Mouse (Mus musculus) hindbrain, postnatal 0 days (tissue): ENCODE measurements around the gene Gm8232. TPM values are rescaled to one million over a fixed set of nuclear protein-coding genes. Genes with fewer than 3 reads are reported as not detected.
"Not testable (repeated sequence)": the region's sequence is repeated elsewhere in the genome, so short reads cannot be mapped to it uniquely, and the experiment has no call there.

Experiments
- ATAC-seq: fragments of 200-750 bp; cut with Nextera tagmentation; 2 replicates; pipeline ENCODE4 v1.8.0; 2017; ENCODE audit warnings: mild to moderate bottlenecking, moderate TSS enrichment, moderate library complexity
- DNase-seq: peaks from one replicate; pipeline ENCODE4 v3.0.0-alpha.2; 2015; ENCODE audit warnings: low spot score
- H3K27ac ChIP-seq: fragments of 300-500 bp; sonication (generic); 2 replicates; pipeline ENCODE4 v1.5.1; 2014; ENCODE audit warnings: mild to moderate bottlenecking
- H3K27me3 ChIP-seq: fragments of 300-500 bp; sonication (generic); 2 replicates; pipeline ENCODE4 v1.6.1; 2014; ENCODE audit warnings: low read length, mixed read lengths; ENCODE audit not compliant: insufficient read depth
- H3K36me3 ChIP-seq: fragments of 300-500 bp; sonication (generic); 2 replicates; pipeline ENCODE4 v1.6.1; 2014; ENCODE audit warnings: low read length, mixed read lengths; ENCODE audit not compliant: insufficient read depth
- H3K4me1 ChIP-seq: fragments of 300-500 bp; sonication (generic); 2 replicates; pipeline ENCODE4 v1.6.1; 2014; ENCODE audit warnings: antibody characterized with exemption, low read length, mixed read lengths; ENCODE audit not compliant: insufficient read depth
- H3K4me2 ChIP-seq: fragments of 300-500 bp; sonication (generic); 2 replicates; pipeline ENCODE4 v1.6.1; 2014; ENCODE audit warnings: low read depth, mild to moderate bottlenecking, low read length, moderate library complexity, mixed read lengths
- H3K4me3 ChIP-seq: fragments of 300-500 bp; sonication (generic); 2 replicates; pipeline ENCODE4 v1.5.1; 2014; ENCODE audit warnings: low read length
- H3K9ac ChIP-seq: fragments of 300-500 bp; sonication (generic); replicated peaks from 2 replicates; pipeline ENCODE4 v1.6.1; 2014; ENCODE audit warnings: mild to moderate bottlenecking, low read length, moderate library complexity, mixed read lengths
- H3K9me3 ChIP-seq: fragments of 300-500 bp; sonication (generic); 2 replicates; pipeline ENCODE4 v1.6.1; 2016; ENCODE audit warnings: low read length, mixed read lengths
- WGBS: fragments of 180-500 bp; shearing (Covaris S2); extraction: QIAGEN DNeasy Blood & Tissue Kit; methylation state at CpG from one replicate; pipeline ENCODE4 v1.1.7; 2014; 5-methylcytosine and 5-hydroxymethylcytosine counted together
- polyA plus RNA-seq: library from polyadenylated mRNA; unstranded; fragments of >200 nt; fragmentation: Nextera tagmentation; extraction: Ambion mirVana; gene quantifications from 2 replicates; pipeline ENCODE4 v1.2.1, GENCODE M21; 2015
- total RNA-seq: library from RNA; depleted of rRNA; stranded (reverse); fragments of >200 nt; gene quantifications from 2 replicates; pipeline ENCODE4 v1.2.3, GENCODE M21; 2014; rRNA removed

The Gm8232 gene
- total RNA-seq (not detected in 2 replicates), polyA plus RNA-seq (not detected in 2 replicates)

DNA sequence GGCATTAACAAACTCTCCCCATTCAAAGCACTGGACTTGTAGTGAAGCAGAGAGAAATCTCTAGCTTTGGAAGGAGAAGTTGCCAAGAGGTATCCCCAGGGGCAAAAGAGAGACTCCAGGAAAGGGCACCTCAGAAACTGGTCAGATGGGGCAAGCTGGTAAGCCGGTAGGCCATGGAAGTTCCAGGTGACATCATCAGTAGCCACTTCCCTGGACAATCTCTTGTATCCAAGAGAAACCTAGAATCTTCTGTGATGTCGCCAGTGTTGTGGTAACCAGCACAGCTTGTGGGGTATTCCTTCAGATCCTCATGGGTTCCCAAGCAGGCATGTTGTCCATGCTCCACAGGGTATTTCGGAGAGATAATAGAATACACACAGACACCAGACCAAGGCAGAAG is at the start of gene Gm8232:
TSS of gene Gm8232 (plus strand) at position 301 of the 400 bp plus-strand sequence.
- DNase-seq, ATAC-seq, H3K27me3 ChIP-seq, H3K9ac ChIP-seq, H3K9me3 ChIP-seq, H3K4me3 ChIP-seq, H3K4me1 ChIP-seq, H3K36me3 ChIP-seq, H3K4me2 ChIP-seq, H3K27ac ChIP-seq: not testable (repeated sequence)
- WGBS: 88% methylated on average over 3 of the region's 3 CpGs

- H3K27ac ChIP-seq, H3K9me3 ChIP-seq: not testable (repeated sequence)
- 82% methylated on average over 4 of the region's 4 CpGs for WGBS
These were observed 49.2 kb upstream of the Gm8232 start for GRCm38 (mm10) chr14:44384233-44384632.

DNA sequence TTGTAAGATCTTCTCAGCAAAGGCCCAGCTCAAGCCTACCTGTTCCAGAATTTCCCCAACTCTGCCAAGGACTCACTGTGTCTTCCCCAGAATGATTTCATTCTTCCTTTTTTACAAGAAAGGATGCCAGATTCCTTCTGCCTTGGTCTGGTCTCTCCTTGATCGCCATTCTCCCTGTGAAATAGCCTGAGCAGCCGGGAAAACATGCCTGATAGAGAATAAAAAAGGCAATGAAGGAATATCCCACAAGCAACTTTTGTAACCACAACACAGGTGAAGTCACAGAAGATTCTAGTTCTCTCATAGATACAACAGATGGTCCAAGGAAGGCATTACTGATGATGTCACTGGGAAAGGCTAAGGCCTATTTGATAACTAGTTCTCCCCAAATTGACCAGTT is 22.8 kb upstream of the Gm8232 start, which contains the start of gene Gm3371:
TSS of gene Gm3371 (minus strand) at position 101 of the 400 bp plus-strand sequence.
- H3K4me3 ChIP-seq, ATAC-seq, DNase-seq, H3K9me3 ChIP-seq, H3K4me1 ChIP-seq, H3K9ac ChIP-seq, H3K4me2 ChIP-seq, H3K27ac ChIP-seq, H3K36me3 ChIP-seq, H3K27me3 ChIP-seq: not testable (repeated sequence)
- no CpG with 5 or more reads among the region's 2 CpGs for WGBS

More at GRCm38 (mm10) chr14:44384233-44384632, 49.2 kb upstream of the Gm8232 start:
- not testable (repeated sequence) for H3K4me1 ChIP-seq, H3K4me3 ChIP-seq, H3K27me3 ChIP-seq, H3K9ac ChIP-seq, H3K4me2 ChIP-seq, ATAC-seq, H3K36me3 ChIP-seq, DNase-seq

Other genes with a start within 250 kb of the Gm8232 start
- not detected in 2 replicates for gene Gm8212, start 236.0 kb upstream of the Gm8232 start, total RNA-seq
- gene Gm8212, start 236.0 kb upstream of the Gm8232 start, polyA plus RNA-seq: not detected in 2 replicates
- gene 4930503E14Rik, start 220.4 kb upstream of the Gm8232 start, total RNA-seq: not detected in 2 replicates
- not detected in 2 replicates for gene 4930503E14Rik, start 220.4 kb upstream of the Gm8232 start, polyA plus RNA-seq
- gene Gm8220, start 148.1 kb upstream of the Gm8232 start, total RNA-seq: not detected in 2 replicates
- gene Gm8220, start 148.1 kb upstream of the Gm8232 start, polyA plus RNA-seq: not detected in 2 replicates
- gene Gm5930, start 95.1 kb upstream of the Gm8232 start, total RNA-seq: not detected in 2 replicates
- gene Gm5930, start 95.1 kb upstream of the Gm8232 start, polyA plus RNA-seq: not detected in 2 replicates
- gene Gm8229, start 68.3 kb upstream of the Gm8232 start, total RNA-seq: not detected in 2 replicates
- not detected in 2 replicates for gene Gm8229, start 68.3 kb upstream of the Gm8232 start, polyA plus RNA-seq
- gene Gm3371, start 22.9 kb upstream of the Gm8232 start, total RNA-seq: not detected in 2 replicates
- not detected in 2 replicates for gene Gm3371, start 22.9 kb upstream of the Gm8232 start, polyA plus RNA-seq
- not detected in 2 replicates for gene BC061237, start 58.8 kb downstream of the Gm8232 start, total RNA-seq
- gene BC061237, start 58.8 kb downstream of the Gm8232 start, polyA plus RNA-seq: 0.24 TPM in 1 of 2 replicates, not detected in the other
- gene Gm17093, start 84.6 kb downstream of the Gm8232 start, total RNA-seq: not detected in 2 replicates
- not detected in 2 replicates for gene Gm17093, start 84.6 kb downstream of the Gm8232 start, polyA plus RNA-seq
- not detected in 2 replicates for gene Gm8247, start 149.5 kb downstream of the Gm8232 start, total RNA-seq
- gene Gm8247, start 149.5 kb downstream of the Gm8232 start, polyA plus RNA-seq: 0.58 TPM in 1 of 2 replicates, not detected in the other
- not detected in 2 replicates for gene Gm5624, start 194.3 kb downstream of the Gm8232 start, total RNA-seq
- gene Gm5624, start 194.3 kb downstream of the Gm8232 start, polyA plus RNA-seq: not detected in 2 replicates